Mouse (Mus musculus): ENCODE measurements around the gene Ep400. TPM values are rescaled to one million over a fixed set of nuclear protein-coding genes. Genes with fewer than 3 reads are reported as not detected.

Gene Ep400
- polyA plus RNA-seq (2015; fragmentation: Nextera tagmentation; extraction: Ambion mirVana) = 33.6 and 37.4 TPM in 2 replicates

- ATAC-seq = peak; percentile 98
- Histone ChIP-seq H3K4me1 (replicated peaks) (peaks cover 10% of the 10 kb centered on the region), H3K27me3 (replicated peaks) (no peaks in the 10 kb centered on the region), H3K4me2 (replicated peaks) (peak within 1 kb of the TSS; percentile 55), H3K9me3 (no peaks in the 10 kb centered on the region), H3K9ac (peak within 1 kb of the TSS; percentile 96), H3K36me3 (peaks cover 18% of the 10 kb centered on the region), H3K27ac (peak within 1 kb of the TSS; percentile 97), H3K4me3 (replicated peaks) (peak within 1 kb of the TSS; percentile 86)
- WGBS = under 1% methylated on average over 83 of the region's 83 CpGs
These were observed at the start of gene Ep400 for GRCm38 (mm10) chr5:110770448-110771158. Gene Ep400, minus strand, starts transcription at chr5:110770717.

DNA sequence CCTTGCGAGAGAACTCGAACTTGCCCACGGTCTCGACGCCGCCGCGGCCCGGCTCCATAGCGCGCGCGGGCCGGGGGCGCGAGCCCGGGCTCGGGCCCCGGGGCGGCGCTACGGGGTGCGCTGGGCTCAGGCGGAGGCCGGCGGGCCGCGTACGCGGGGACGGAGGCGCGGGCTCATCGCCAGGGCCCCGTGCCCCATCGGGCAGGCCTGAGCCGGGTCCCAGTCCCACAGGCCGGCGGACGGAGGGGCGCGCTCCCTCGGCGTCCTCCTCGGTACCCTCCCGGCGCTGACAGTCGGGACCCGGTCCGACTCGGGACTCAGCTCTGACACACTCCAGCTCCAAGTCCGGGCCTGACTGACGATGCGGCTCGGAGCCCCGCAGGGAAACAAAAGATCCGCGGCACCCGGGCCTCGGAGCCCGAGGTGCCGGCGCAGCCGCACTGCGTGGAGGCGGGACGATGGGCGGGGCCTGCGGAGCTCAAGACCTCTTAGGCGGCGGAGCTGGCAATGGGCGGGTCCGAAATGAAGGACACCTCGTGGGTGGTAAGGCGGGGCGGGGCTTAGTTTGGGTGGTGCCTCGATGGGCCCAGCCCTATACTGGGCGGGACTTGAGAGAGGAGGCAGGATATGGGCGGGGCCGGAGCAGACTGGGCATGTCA lies 39.3 kb upstream of the Ep400 start, which contains the start of gene Ulk1:
Gene Ulk1, minus strand, starts transcription at position 431 of the 659 bp plus-strand sequence.
- Histone ChIP-seq H3K4me2 (replicated peaks) (peak within 1 kb of the TSS; percentile 90), H3K27me3 (replicated peaks) (no peaks in the 10 kb centered on the region), H3K27ac (peak within 1 kb of the TSS; percentile 86), H3K36me3 (no peaks in the 10 kb centered on the region), H3K4me3 (replicated peaks) (peak within 1 kb of the TSS; percentile 96), H3K9ac (peak within 1 kb of the TSS; percentile 96), H3K9me3 (no peaks in the 10 kb centered on the region), H3K4me1 (replicated peaks) (peaks cover 22% of the 10 kb centered on the region)
- peak; percentile 97 for ATAC-seq
- under 1% methylated on average over 80 of the region's 80 CpGs for WGBS

- under 1% methylated on average over 27 of the region's 27 CpGs for WGBS
- H3K36me3 ChIP-seq = 0 out of 2 replicates have a peak, but pooled peaks cover 2% of the 10 kb centered on the region
- H3K9ac ChIP-seq = peak overlapping the region; percentile 96
- H3K27ac ChIP-seq = peak overlapping the region; percentile 86
- H3K9me3 ChIP-seq = no peaks in the 10 kb centered on the region
- H3K4me2 ChIP-seq (replicated peaks) = peak overlapping the region; percentile 90
- ATAC-seq = 0 out of 2 replicates have a peak, but pooled peaks have one; percentile 1
- H3K4me1 ChIP-seq (replicated peaks) = peaks cover 22% of the 10 kb centered on the region
- H3K4me3 ChIP-seq (replicated peaks) = peak overlapping the region; percentile 96
- H3K27me3 ChIP-seq (replicated peaks) = no peaks in the 10 kb centered on the region
These were observed 38.5 kb upstream of the Ep400 start for GRCm38 (mm10) chr5:110808821-110809666.

- Histone ChIP-seq H3K4me1 (replicated peaks) (peaks cover 22% of the 10 kb centered on the region), H3K4me2 (replicated peaks) (peak overlapping the region; percentile 90), H3K9ac (peak overlapping the region; percentile 55), H3K9me3 (no peaks in the 10 kb centered on the region), H3K36me3 (0 out of 2 replicates have a peak, but pooled peaks cover 2% of the 10 kb centered on the region), H3K27ac (peak overlapping the region; percentile 86), H3K27me3 (replicated peaks) (no peaks in the 10 kb centered on the region), H3K4me3 (replicated peaks) (peak overlapping the region; percentile 96)
- ATAC-seq = peak; percentile 72
- WGBS = under 1% methylated on average over 14 of the region's 14 CpGs
These were observed 37.6 kb upstream of the Ep400 start for GRCm38 (mm10) chr5:110808061-110808631.

GRCm38 (mm10) chr5:110807453-110807852 lies 36.9 kb upstream of the Ep400 start:
- 0 out of 2 replicates have a peak, but pooled peaks cover 2% of the 10 kb centered on the region for H3K36me3 ChIP-seq
- no peak overlapping the region; the same call in 1 of the 2 replicates for H3K27ac ChIP-seq
- peak overlapping the region; percentile 90 for H3K4me2 ChIP-seq (replicated peaks)
- no peak overlapping the region for H3K9ac ChIP-seq
- no peaks in the 10 kb centered on the region for H3K9me3 ChIP-seq
- H3K4me1 ChIP-seq (replicated peaks) = peaks cover 22% of the 10 kb centered on the region
- peak overlapping the region; percentile 96 for H3K4me3 ChIP-seq (replicated peaks)
- ATAC-seq = no peak
- H3K27me3 ChIP-seq (replicated peaks) = no peaks in the 10 kb centered on the region
- WGBS = 76% methylated on average over 4 of the region's 4 CpGs

- H3K9me3 ChIP-seq = no peaks in the 10 kb centered on the region
- peaks cover 22% of the 10 kb centered on the region for H3K4me1 ChIP-seq (replicated peaks)
- H3K36me3 ChIP-seq = 0 out of 2 replicates have a peak, but pooled peaks cover 2% of the 10 kb centered on the region
- H3K9ac ChIP-seq = no peak overlapping the region
- H3K27ac ChIP-seq = no peak overlapping the region
- no peak overlapping the region for H3K4me3 ChIP-seq (replicated peaks)
- H3K27me3 ChIP-seq (replicated peaks) = no peaks in the 10 kb centered on the region
- no peak for ATAC-seq
- no peak overlapping the region for H3K4me2 ChIP-seq (replicated peaks)
- WGBS = 92% methylated on average over 1 of the region's 1 CpGs
These were observed 36.2 kb upstream of the Ep400 start for GRCm38 (mm10) chr5:110806676-110807075.

- Histone ChIP-seq H3K27me3 (replicated peaks) (no peaks in the 10 kb centered on the region), H3K4me3 (replicated peaks) (no peak overlapping the region), H3K9ac (no peak overlapping the region), H3K9me3 (no peaks in the 10 kb centered on the region), H3K27ac (no peak overlapping the region), H3K36me3 (0 out of 2 replicates have a peak, but pooled peaks cover 5% of the 10 kb centered on the region), H3K4me2 (replicated peaks) (no peak overlapping the region), H3K4me1 (replicated peaks) (peaks cover 22% of the 10 kb centered on the region)
- 79% methylated on average over 4 of the region's 4 CpGs for WGBS
- no peak for ATAC-seq
These were observed 35.6 kb upstream of the Ep400 start for GRCm38 (mm10) chr5:110806154-110806553.

DNA sequence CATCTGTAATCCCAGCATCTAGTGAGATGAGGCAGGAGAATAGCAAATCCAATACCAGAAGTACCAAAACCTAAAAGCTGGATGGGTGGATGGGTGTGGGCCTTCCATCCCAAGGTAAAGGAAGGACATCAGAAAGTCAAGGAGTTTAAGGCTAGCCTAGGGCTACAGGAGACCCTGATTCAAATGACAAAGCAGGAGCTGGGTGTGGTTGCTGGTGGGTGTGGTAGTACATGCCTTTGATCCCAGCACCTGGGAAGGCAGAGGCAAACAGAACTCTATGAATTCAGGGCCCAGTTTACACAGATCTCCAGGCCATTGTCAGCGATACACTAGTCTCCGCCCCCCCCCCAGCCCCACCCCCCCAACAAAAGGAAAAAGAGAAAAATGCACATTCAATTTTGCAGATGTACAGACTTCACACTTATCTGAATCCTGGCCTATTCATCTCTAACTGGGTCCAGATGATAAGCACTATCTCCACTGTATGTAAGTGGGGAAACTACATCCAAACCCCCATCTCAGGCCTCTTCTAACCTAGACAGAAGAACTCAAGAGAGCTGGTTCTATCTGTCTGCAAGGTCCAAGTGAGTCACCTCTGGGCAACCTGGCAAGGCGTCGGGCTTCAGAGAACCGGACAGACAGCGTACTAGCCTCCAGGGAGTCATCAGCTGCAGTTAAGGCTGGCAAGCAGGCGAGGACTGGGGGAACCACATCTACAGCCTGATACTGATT lies 33.7 kb upstream of the Ep400 start:
- H3K4me3 ChIP-seq (replicated peaks) = no peak overlapping the region
- 0 out of 2 replicates have a peak, but pooled peaks cover 12% of the 10 kb centered on the region for H3K36me3 ChIP-seq
- no peaks in the 10 kb centered on the region for H3K9me3 ChIP-seq
- H3K4me1 ChIP-seq (replicated peaks) = peaks cover 26% of the 10 kb centered on the region
- no peak overlapping the region for H3K4me2 ChIP-seq (replicated peaks)
- 88% methylated on average over 7 of the region's 7 CpGs for WGBS
- H3K27me3 ChIP-seq (replicated peaks) = no peaks in the 10 kb centered on the region
- no peak overlapping the region for H3K27ac ChIP-seq
- ATAC-seq = no peak
- H3K9ac ChIP-seq = no peak overlapping the region

DNA sequence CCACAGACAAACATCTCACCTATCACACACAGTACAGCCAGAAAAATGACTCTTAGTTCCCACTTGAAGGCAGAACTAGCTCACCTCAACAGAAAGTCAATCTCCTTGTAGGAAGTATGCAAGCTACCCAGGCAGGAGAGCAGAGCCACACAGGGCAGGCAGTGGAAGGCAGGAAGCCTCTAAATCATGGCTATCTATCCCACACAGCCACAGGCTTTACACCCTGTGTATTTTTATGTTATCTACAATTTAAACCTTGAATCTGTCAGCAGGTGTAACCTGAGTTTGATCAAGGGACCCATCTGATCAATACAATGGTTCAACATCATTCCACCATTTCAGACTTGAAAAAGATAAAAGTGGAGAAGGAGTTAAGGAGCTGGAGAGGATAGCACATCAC lies 32.3 kb upstream of the Ep400 start:
- ATAC-seq = no peak
- Histone ChIP-seq H3K36me3 (peaks cover 26% of the 10 kb centered on the region; the same call in 1 of the 2 replicates), H3K9ac (no peak overlapping the region), H3K27me3 (replicated peaks) (no peaks in the 10 kb centered on the region), H3K27ac (no peak overlapping the region), H3K4me2 (replicated peaks) (no peak overlapping the region), H3K4me1 (replicated peaks) (peaks cover 13% of the 10 kb centered on the region), H3K4me3 (replicated peaks) (no peak overlapping the region), H3K9me3 (no peaks in the 10 kb centered on the region)

DNA sequence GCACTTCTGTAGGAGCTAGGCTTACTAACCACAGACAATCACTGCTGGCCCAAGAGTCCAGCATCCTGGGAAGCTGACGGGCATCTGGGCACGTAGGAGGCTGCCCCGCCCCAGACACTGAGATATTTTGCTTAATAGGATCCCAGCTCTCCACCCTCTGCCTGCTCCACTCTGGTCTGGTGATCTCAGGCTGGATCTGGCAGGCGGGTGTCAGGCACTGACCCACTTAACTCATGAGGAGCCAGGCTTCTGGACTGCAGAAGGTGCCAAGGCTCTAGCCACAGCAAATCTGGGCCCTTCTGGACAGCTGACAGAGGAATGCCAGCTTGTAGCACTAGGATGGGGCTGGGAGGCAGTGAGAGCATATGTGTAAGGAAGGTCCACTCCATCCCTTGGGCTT lies 31.7 kb upstream of the Ep400 start:
- Histone ChIP-seq H3K36me3 (peaks cover 26% of the 10 kb centered on the region; the same call in 1 of the 2 replicates), H3K9ac (no peak overlapping the region), H3K4me2 (replicated peaks) (no peak overlapping the region), H3K9me3 (no peaks in the 10 kb centered on the region), H3K27me3 (replicated peaks) (no peaks in the 10 kb centered on the region), H3K27ac (no peak overlapping the region), H3K4me1 (replicated peaks) (peaks cover 8% of the 10 kb centered on the region; the same call in 1 of the 2 replicates), H3K4me3 (replicated peaks) (no peak overlapping the region)
- 75% methylated on average over 4 of the region's 4 CpGs for WGBS
- ATAC-seq = no peak

- Histone ChIP-seq H3K9me3 (no peaks in the 10 kb centered on the region), H3K27me3 (replicated peaks) (no peaks in the 10 kb centered on the region), H3K4me2 (replicated peaks) (no peak overlapping the region), H3K36me3 (peaks cover 36% of the 10 kb centered on the region; the same call in 1 of the 2 replicates), H3K9ac (no peak overlapping the region), H3K27ac (no peak overlapping the region), H3K4me3 (replicated peaks) (no peak overlapping the region), H3K4me1 (replicated peaks) (peaks cover 4% of the 10 kb centered on the region; the same call in 1 of the 2 replicates)
- no peak for ATAC-seq
- 91% methylated on average over 3 of the region's 3 CpGs for WGBS
These were observed 30.6 kb upstream of the Ep400 start for GRCm38 (mm10) chr5:110801036-110801624.

All from intestine, embryonic 15.5 days (tissue).